In genomic region chr7:120127686-120128059, GRCm38 (mm10) we compare ENCODE assay signal across 19 mouse cellular contexts. TPM values are rescaled to one million over a fixed set of nuclear protein-coding genes. Genes with fewer than 3 reads are reported as not detected.
DNase-seq lines count a peak whose midpoint lies in the region; ATAC-seq and TF ChIP-seq lines count a peak whose summit lies in the region.
"Had no signal": no experiment of that assay in that cellular context is flagged by ENCODE, and none has a peak within 500 bp of the region (broad histone marks: within the 10 kb centered on the region; RNA-seq: fewer than 3 reads in every experiment).

No protein-coding gene starts in this region.

- no peaks in the 10 kb centered on the region for H3K36me3 ChIP-seq in kidney, embryonic 15.5 days
- H3K36me3 ChIP-seq in ES-Bruce4 (ENCODE audit: control insufficient read depth, insufficient read depth, low read length, poor library complexity, severe bottlenecking): no peaks in the 10 kb centered on the region

- H3K4me3 ChIP-seq in kidney, embryonic 15.5 days (replicated peaks): no peak overlapping the region
- H3K4me3 ChIP-seq in ES-Bruce4 (ENCODE audit: low read depth, low read length): no peak overlapping the region
- H3K4me3 ChIP-seq: erythroblast, embryonic 14.5 days; megakaryocyte, embryonic 14.5 days had no signal

- peaks cover 27% of the 10 kb centered on the region for H3K4me1 ChIP-seq in kidney, embryonic 15.5 days
- H3K4me1 ChIP-seq in ES-Bruce4 (ENCODE audit: control insufficient read depth, insufficient read depth, low read length): no peaks in the 10 kb centered on the region

- DNase-seq in kidney, adult 18-20 months: no peak
- peak; percentile 2 for DNase-seq in brain, embryonic 14.5 days (ENCODE audit: low read depth)
- DNase-seq in forelimb bud, embryonic 11.5 days (ENCODE audit: low read depth, low spot score): peak; percentile 59
- no peak for DNase-seq in left cerebral cortex, postnatal 14 days (ENCODE audit: low spot score in 2 of 2)
- no peak for DNase-seq in cerebellum, adult 18-20 months
- DNase-seq: cerebellum, postnatal 10 days; heart, postnatal 10 days; lung, embryonic 14.5 days; right cerebral cortex, adult 18-20 months; thymus, adult 18-20 months had no signal

- no peak overlapping the region for H3K9ac ChIP-seq in kidney, embryonic 15.5 days
- no peak overlapping the region for H3K9ac ChIP-seq in ES-Bruce4 (ENCODE audit: low read depth, poor library complexity, severe bottlenecking)
- H3K9ac ChIP-seq: lung, embryonic 14.5 days had no signal

- no peaks in the 10 kb centered on the region for H3K9me3 ChIP-seq in kidney, embryonic 15.5 days (replicated peaks)
- no peaks in the 10 kb centered on the region for H3K9me3 ChIP-seq in ES-Bruce4 (replicated peaks; ENCODE audit: control insufficient read depth, insufficient read depth, low read length, poor library complexity, severe bottlenecking)
- H3K9me3 ChIP-seq: megakaryocyte, embryonic 14.5 days had no signal

- TF ChIP-seq POLR2A in ES-Bruce4 (IDR thresholded peaks at IDR 0.05; ENCODE audit: insufficient read depth, low read length): no peak
- no peak for TF ChIP-seq POLR2A in brain, embryonic 14.5 days (IDR thresholded peaks at IDR 0.05; ENCODE audit: borderline replicate concordance, extremely low read depth, insufficient read depth, insufficient read length, poor library complexity, severe bottlenecking)

- TF ChIP-seq EP300 in ES-Bruce4 (IDR thresholded peaks at IDR 0.05; ENCODE audit: insufficient read depth, low read depth, low read length): 0 out of 2 replicates have a peak, but pooled peaks have one; percentile 33

- intact Hi-C loops in left cerebral cortex, postnatal 14 days (cut with DNase I): no loop called here

- no peaks in the 10 kb centered on the region for H3K27me3 ChIP-seq in kidney, embryonic 15.5 days
- H3K27me3 ChIP-seq in ES-Bruce4 (ENCODE audit: control insufficient read depth, insufficient read depth, low read length, poor library complexity, severe bottlenecking): no peaks in the 10 kb centered on the region

- no peak for TF ChIP-seq CTCF in ES-Bruce4 (IDR thresholded peaks at IDR 0.05; ENCODE audit: low read depth, low read length)
- no peak for TF ChIP-seq CTCF in brain, embryonic 14.5 days (IDR thresholded peaks at IDR 0.05; ENCODE audit: borderline replicate concordance, extremely low read depth, insufficient read depth, insufficient read length)

- H3K27ac ChIP-seq in kidney, embryonic 15.5 days: peak overlapping the region; percentile 82
- H3K27ac ChIP-seq in ES-Bruce4 (ENCODE audit: insufficient read depth, low read length): no peak overlapping the region

- ATAC-seq in kidney, embryonic 15.5 days (replicated peaks; ENCODE audit: low FRiP score): peak; percentile 86

- no peak overlapping the region for H3K4me2 ChIP-seq in kidney, embryonic 15.5 days
- H3K4me2 ChIP-seq: lung, embryonic 14.5 days had no signal

- WGBS in kidney, embryonic 15.5 days: 13% methylated on average over 4 of the region's 4 CpGs

RNA-seq across cellular contexts. Expression of gene Zp2, which starts 17.4 kb away (rescaled TPM):
- polyA plus RNA-seq in kidney, embryonic 15.5 days (2015; fragmentation: Nextera tagmentation; extraction: Ambion mirVana): 0.17 and 0.19 TPM in 2 replicates
- not detected in 2 replicates for polyA plus RNA-seq in ES-Bruce4 (2011; ENCODE audit: insufficient read depth, insufficient read length, low read depth, missing spikeins)
- polyA plus RNA-seq in brain, embryonic 14.5 days (2012; rRNA removed): not detected in 2 replicates
- total RNA-seq in left cerebral cortex, postnatal 14 days (2021): under 1 TPM; 0.15 to 0.53 TPM
- total RNA-seq: adrenal gland, adult 18-20 months; granulocyte monocyte progenitor cell, adult 5-6 weeks; left cerebral cortex, postnatal 25 days had no signal
- polyA plus RNA-seq: erythroblast, embryonic 14.5 days; intestine, embryonic 14.5 days; lung, embryonic 14.5 days; neural tube, embryonic 14.5 days had no signal

RNA-seq across cellular contexts. Expression of gene Tmem159, which starts 25.5 kb away (rescaled TPM):
- polyA plus RNA-seq in kidney, embryonic 15.5 days (2015; fragmentation: Nextera tagmentation; extraction: Ambion mirVana): 32.5 and 48.2 TPM in 2 replicates
- 13.7 and 14.5 TPM in 2 replicates for polyA plus RNA-seq in ES-Bruce4 (2011; ENCODE audit: insufficient read depth, insufficient read length, low read depth, missing spikeins)
- 4.0 and 6.0 TPM in 2 replicates for polyA plus RNA-seq in brain, embryonic 14.5 days (2012; rRNA removed)
- total RNA-seq in left cerebral cortex, postnatal 14 days (2021): 10 to 100 TPM in 1 of 2 experiments, 1 to 10 TPM in 1; 9.8 to 13.1 TPM
- polyA plus RNA-seq: erythroblast, embryonic 14.5 days had no signal

RNA-seq across cellular contexts. Expression of gene Dnah3, which starts 32.6 kb away (rescaled TPM):
- polyA plus RNA-seq in kidney, embryonic 15.5 days (2015; fragmentation: Nextera tagmentation; extraction: Ambion mirVana): not detected in 2 replicates
- not detected in 2 replicates for polyA plus RNA-seq in ES-Bruce4 (2011; ENCODE audit: insufficient read depth, insufficient read length, low read depth, missing spikeins)
- polyA plus RNA-seq in brain, embryonic 14.5 days (2012; rRNA removed): 0.10 and 0.15 TPM in 2 replicates
- under 1 TPM; 0.04 to 0.26 TPM for total RNA-seq in left cerebral cortex, postnatal 14 days (2021)
- total RNA-seq: granulocyte monocyte progenitor cell, adult 5-6 weeks had no signal
- polyA plus RNA-seq: intestine, embryonic 14.5 days; lung, embryonic 14.5 days; neural tube, embryonic 14.5 days had no signal

RNA-seq across cellular contexts. Expression of gene Anks4b, which starts 46.0 kb away (rescaled TPM):
- 3.0 and 3.1 TPM in 2 replicates for polyA plus RNA-seq in kidney, embryonic 15.5 days (2015; fragmentation: Nextera tagmentation; extraction: Ambion mirVana)
- polyA plus RNA-seq in ES-Bruce4 (2011; ENCODE audit: insufficient read depth, insufficient read length, low read depth, missing spikeins): not detected in 2 replicates
- polyA plus RNA-seq in brain, embryonic 14.5 days (2012; rRNA removed): not detected in 2 replicates
- total RNA-seq in left cerebral cortex, postnatal 14 days (2021): under 1 TPM; 0.30 to 0.48 TPM
- total RNA-seq: granulocyte monocyte progenitor cell, adult 5-6 weeks had no signal
- polyA plus RNA-seq: erythroblast, embryonic 14.5 days; lung, embryonic 14.5 days; neural tube, embryonic 14.5 days had no signal

Comparison
In these comparisons a context has a peak if more than half of its experiments do, and no peak if none do; other contexts are left out.
1. DNase-seq: peak in brain, embryonic 14.5 days (single experiment) and forelimb bud, embryonic 11.5 days (single experiment); none in kidney, adult 18-20 months (single experiment), left cerebral cortex, postnatal 14 days (0 of 2) and cerebellum, adult 18-20 months (0 of 2).